In the genomic region with DNA sequence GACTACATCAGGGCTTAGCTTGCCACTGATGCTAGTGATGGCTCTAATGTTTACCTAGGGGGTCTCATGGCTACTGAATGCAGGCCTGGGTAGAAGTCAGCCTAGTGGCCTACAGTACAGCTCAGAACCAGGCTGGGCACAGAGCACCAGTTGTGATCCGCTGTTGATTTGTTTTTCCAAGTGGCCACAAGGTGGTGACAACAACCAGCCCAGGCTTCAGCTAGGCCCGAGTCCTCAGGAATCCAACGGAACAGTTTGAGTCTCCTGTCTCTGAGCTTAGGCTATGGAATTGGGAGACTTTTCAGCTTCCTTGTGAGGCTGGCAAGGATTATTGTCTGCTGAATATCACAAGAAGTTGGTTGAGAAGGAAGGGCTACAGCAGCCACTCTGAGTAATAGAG, we compare ENCODE assay signal across 8 mouse cellular contexts. TPM values are rescaled to one million over a fixed set of nuclear protein-coding genes. Genes with fewer than 3 reads are reported as not detected.
DNase-seq lines count a peak whose midpoint lies in the region; ATAC-seq lines count a peak whose summit lies in the region.

No protein-coding gene starts in this region.

- peak; percentile 47 for DNase-seq in forebrain, embryonic 10.5 days (ENCODE audit: extremely low spot score, low spot score)
- DNase-seq in adrenal gland, postnatal 14 days: peak; percentile 69
- DNase-seq in heart, postnatal 14 days: peak; percentile 27 to 56
- DNase-seq in layer of hippocampus, postnatal 10 days (ENCODE audit: low spot score in 2 of 2): peak; percentile 58 to 71
- DNase-seq in mesoderm, embryonic 11.5 days (ENCODE audit: low read depth, low spot score): peak; percentile 57

- no peak overlapping the region for H3K4me3 ChIP-seq in forebrain, embryonic 10.5 days
- no peak overlapping the region for H3K4me3 ChIP-seq in forebrain, embryonic 16.5 days (replicated peaks; ENCODE audit: low read length)
- H3K4me3 ChIP-seq in embryonic facial prominence, embryonic 13.5 days: no peak overlapping the region

- intact Hi-C loops in heart, postnatal 14 days (cut with DNase I): no loop called here

- no peak overlapping the region for H3K9ac ChIP-seq in forebrain, embryonic 16.5 days (replicated peaks; ENCODE audit: low read depth, low read length)
- H3K9ac ChIP-seq in embryonic facial prominence, embryonic 13.5 days: 0 out of 2 replicates have a peak overlapping the region, but pooled peaks have one; percentile 38

- H3K27me3 ChIP-seq in forebrain, embryonic 10.5 days (ENCODE audit: poor library complexity, severe bottlenecking): no peaks in the 10 kb centered on the region
- no peaks in the 10 kb centered on the region for H3K27me3 ChIP-seq in forebrain, embryonic 16.5 days (replicated peaks; ENCODE audit: control insufficient read depth, insufficient read depth, low read length)
- no peaks in the 10 kb centered on the region for H3K27me3 ChIP-seq in embryonic facial prominence, embryonic 13.5 days

- H3K9me3 ChIP-seq in forebrain, embryonic 10.5 days: no peaks in the 10 kb centered on the region; the same call in 1 of the 2 replicates
- H3K9me3 ChIP-seq in forebrain, embryonic 16.5 days (ENCODE audit: control insufficient read depth, low read length): peaks cover 2% of the 10 kb centered on the region; the same call in 1 of the 2 replicates
- no peaks in the 10 kb centered on the region for H3K9me3 ChIP-seq in embryonic facial prominence, embryonic 13.5 days

- ATAC-seq in forebrain, embryonic 16.5 days: no peak
- ATAC-seq in embryonic facial prominence, embryonic 13.5 days (ENCODE audit: insufficient number of reproducible peaks, insufficient read depth, low FRiP score, low TSS enrichment, low read depth): no peak
- no peak for ATAC-seq in monocyte, adult 5-6 weeks (replicated peaks; ENCODE audit: insufficient number of reproducible peaks, low FRiP score, low TSS enrichment, poor library complexity, severe bottlenecking)

- peaks cover 28% of the 10 kb centered on the region for H3K4me1 ChIP-seq in forebrain, embryonic 10.5 days
- H3K4me1 ChIP-seq in forebrain, embryonic 16.5 days (replicated peaks; ENCODE audit: control insufficient read depth, insufficient read depth, low read length): peaks cover 23% of the 10 kb centered on the region
- peaks cover 16% of the 10 kb centered on the region for H3K4me1 ChIP-seq in embryonic facial prominence, embryonic 13.5 days

- 0 out of 2 replicates have a peak overlapping the region, but pooled peaks have one; percentile 30 for H3K27ac ChIP-seq in forebrain, embryonic 10.5 days
- H3K27ac ChIP-seq in forebrain, embryonic 16.5 days (ENCODE audit: low read length): no peak overlapping the region
- no peak overlapping the region for H3K27ac ChIP-seq in embryonic facial prominence, embryonic 13.5 days

- H3K4me2 ChIP-seq in forebrain, embryonic 16.5 days (ENCODE audit: low read length): no peak overlapping the region
- H3K4me2 ChIP-seq in embryonic facial prominence, embryonic 13.5 days: no peak overlapping the region

- H3K36me3 ChIP-seq in forebrain, embryonic 10.5 days (replicated peaks): peaks cover 19% of the 10 kb centered on the region
- no peaks in the 10 kb centered on the region for H3K36me3 ChIP-seq in forebrain, embryonic 16.5 days (ENCODE audit: control insufficient read depth, insufficient read depth)
- peaks cover 4% of the 10 kb centered on the region for H3K36me3 ChIP-seq in embryonic facial prominence, embryonic 13.5 days

- WGBS in forebrain, embryonic 10.5 days: 7% methylated on average over 3 of the region's 3 CpGs
- 6% methylated on average over 3 of the region's 3 CpGs for WGBS in forebrain, embryonic 16.5 days
- WGBS in embryonic facial prominence, embryonic 13.5 days: 12% methylated on average over 3 of the region's 3 CpGs

RNA-seq across cellular contexts. Expression of a gene that starts 3.1 kb away (rescaled TPM):
- polyA plus RNA-seq in forebrain, embryonic 10.5 days (2016; fragmentation: Nextera tagmentation; extraction: Ambion mirVana): 52.3 and 59.9 TPM in 2 replicates
- polyA plus RNA-seq in forebrain, embryonic 16.5 days (2015; fragmentation: Nextera tagmentation; extraction: Ambion mirVana): 42.0 and 51.9 TPM in 2 replicates
- total RNA-seq in adrenal gland, postnatal 14 days (2021): 97.0 and 101 TPM in 2 replicates
- polyA plus RNA-seq in embryonic facial prominence, embryonic 13.5 days (2015; fragmentation: Nextera tagmentation; extraction: Ambion mirVana): 40.4 and 45.8 TPM in 2 replicates
- 10 to 100 TPM; 61.6 to 69.5 TPM for total RNA-seq in heart, postnatal 14 days (2021)
- total RNA-seq in layer of hippocampus, postnatal 10 days (2021): 10 to 100 TPM; 42.8 to 47.1 TPM
- 3.9 to 14.6 TPM (median 12.1 TPM) in 3 replicates for total RNA-seq in monocyte, adult 5-6 weeks (2017)
